Mouse (Mus musculus): Measurements from ENCODE around the gene Nol3. TPM values are rescaled to one million over a fixed set of nuclear protein-coding genes. Genes with fewer than 3 reads are reported as not detected.

The Nol3 gene
- total and polyA plus RNA-seq, 3 experiments, result 0.63 to 0.89 TPM; not detected in 1

- H3K4me1 ChIP-seq (ENCODE audit: control insufficient read depth in 1 of 2, insufficient read depth in 2 of 2, low read length in 2 of 2), result peaks cover 8 to 16% of the 10 kb centered on the region in 2 experiments
- peaks cover 0 to 7% of the 10 kb centered on the region in 2 experiments; a peak in 2 of 4 replicates for H3K36me3 ChIP-seq (ENCODE audit: control insufficient read depth in 1 of 2, insufficient read depth in 2 of 2, low read length in 2 of 2)
- H3K27ac ChIP-seq (ENCODE audit: control insufficient read depth, low read depth, low read length), result no peak overlapping the region
- no peaks in the 10 kb centered on the region for H3K27me3 ChIP-seq (ENCODE audit: control insufficient read depth in 1 of 2, insufficient read depth in 2 of 2, low read length in 2 of 2)
- H3K9me3 ChIP-seq (replicated peaks; ENCODE audit: insufficient read depth, low read length), result no peaks in the 10 kb centered on the region
- H3K79me2 ChIP-seq (ENCODE audit: control insufficient read depth, insufficient read depth, low read length, poor library complexity), result no peaks in the 10 kb centered on the region
- no peak for DNase-seq (ENCODE audit: low read depth, low spot score)
- H3K9ac ChIP-seq (ENCODE audit: control insufficient read depth, low read depth, low read length, poor library complexity, severe bottlenecking), result no peak overlapping the region
- TF ChIP-seq RCOR1 (IDR thresholded peaks at IDR 0.05; ENCODE audit: low read depth, low read length), result no peak
- TF ChIP-seq BHLHE40 (IDR thresholded peaks at IDR 0.05; ENCODE audit: borderline replicate concordance, low read depth, low read length), result no peak
- no peak for TF ChIP-seq ZC3H11A (IDR thresholded peaks at IDR 0.05; ENCODE audit: low read depth, low read length)
- no peak for TF ChIP-seq ZNF384 (IDR thresholded peaks at IDR 0.05; ENCODE audit: low read depth, low read length)
- TF ChIP-seq EP300 (IDR thresholded peaks at IDR 0.05; ENCODE audit: low read depth in 1 of 2, low read length in 2 of 2), result no peak
- no peak for TF ChIP-seq ELF1 (IDR thresholded peaks at IDR 0.05; ENCODE audit: low read depth, low read length)
- no peak for TF ChIP-seq MXI1 (IDR thresholded peaks at IDR 0.05; ENCODE audit: low read depth, low read length)
- no peak for TF ChIP-seq NELFE (IDR thresholded peaks at IDR 0.05; ENCODE audit: low read depth, low read length)
- no peak overlapping the region for H3K4me3 ChIP-seq (ENCODE audit: control insufficient read depth in 1 of 2, insufficient read depth in 1 of 2, low read depth in 2 of 2, low read length in 2 of 2)
Measured at GRCm38 (mm10) chr8:105276292-105277120, 566 bp downstream of the Nol3 start.

GRCm38 (mm10) chr8:105278911-105279334, 3.0 kb downstream of the Nol3 start:
- Histone ChIP-seq H3K9ac (ENCODE audit: control insufficient read depth, low read depth, low read length, poor library complexity, severe bottlenecking) (peak overlapping the region; percentile 44), H3K9me3 (replicated peaks; ENCODE audit: insufficient read depth, low read length) (no peaks in the 10 kb centered on the region), H3K36me3 (ENCODE audit: control insufficient read depth in 1 of 2, insufficient read depth in 2 of 2, low read length in 2 of 2) (peaks cover 0 to 27% of the 10 kb centered on the region in 2 experiments; a peak in 2 of 4 replicates), H3K27ac (ENCODE audit: control insufficient read depth, low read depth, low read length) (0 out of 2 replicates have a peak overlapping the region, but pooled peaks have one; percentile 13), H3K79me2 (ENCODE audit: control insufficient read depth, insufficient read depth, low read length, poor library complexity) (no peaks in the 10 kb centered on the region), H3K4me3 (ENCODE audit: control insufficient read depth in 1 of 2, insufficient read depth in 1 of 2, low read depth in 2 of 2, low read length in 2 of 2) (peak overlapping the region; percentile 40 to 49), H3K4me1 (ENCODE audit: control insufficient read depth in 1 of 2, insufficient read depth in 2 of 2, low read length in 2 of 2) (peaks cover 12 to 38% of the 10 kb centered on the region in 2 experiments), H3K27me3 (ENCODE audit: control insufficient read depth in 1 of 2, insufficient read depth in 2 of 2, low read length in 2 of 2) (no peaks in the 10 kb centered on the region)
- DNase-seq (ENCODE audit: low read depth, low spot score), result peak; percentile 91
- no peak for TF ChIP-seq GABPA (IDR thresholded peaks at IDR 0.05; ENCODE audit: low read depth, low read length)
- no peak for TF ChIP-seq SMC3 (IDR thresholded peaks at IDR 0.05; ENCODE audit: low read depth, low read length)
- peak; percentile 93 for TF ChIP-seq MAX (IDR thresholded peaks at IDR 0.05; ENCODE audit: low read length)
- no peak for TF ChIP-seq GATA1 (IDR thresholded peaks at IDR 0.05; ENCODE audit: low read depth, low read length)
- TF ChIP-seq CTCF (IDR thresholded peaks at IDR 0.05 in 2 of 3, conservative IDR thresholded peaks at IDR 0.05 in 1 of 3; ENCODE audit: control insufficient read depth in 1 of 3, insufficient read depth in 1 of 3, low read depth in 2 of 3, low read length in 3 of 3, poor library complexity in 1 of 3, severe bottlenecking in 1 of 3), result peak in 2 of 3 experiments; percentile 34 to 37; a peak in 4 of 6 replicates
- peak; percentile 81 for TF ChIP-seq NRF1 (IDR thresholded peaks at IDR 0.05; ENCODE audit: insufficient read depth, low read depth, low read length, poor library complexity, severe bottlenecking)
- TF ChIP-seq CHD1 (IDR thresholded peaks at IDR 0.05; ENCODE audit: low read depth, low read length), result no peak
- peak in 1 of 2 experiments; percentile 72; a peak in 2 of 4 replicates for TF ChIP-seq POLR2A (IDR thresholded peaks at IDR 0.05; ENCODE audit: control insufficient read depth in 1 of 2, insufficient read depth in 1 of 2, low read depth in 1 of 2, low read length in 2 of 2, poor library complexity in 1 of 2)
- TF ChIP-seq HCFC1 (IDR thresholded peaks at IDR 0.05; ENCODE audit: low read depth, low read length), result peak; percentile 39; the same call in 1 of the 2 replicates
- peak; percentile 85 for TF ChIP-seq SIN3A (IDR thresholded peaks at IDR 0.05; ENCODE audit: low read length)
- 0 out of 2 replicates have a peak, but pooled peaks have one; percentile 48 for TF ChIP-seq POLR2AphosphoS2 (IDR thresholded peaks at IDR 0.05; ENCODE audit: low read length)
- no peak for TF ChIP-seq ZKSCAN1 (IDR thresholded peaks at IDR 0.05; ENCODE audit: low read depth, low read length)
- peak; percentile 32; the same call in 1 of the 2 replicates for TF ChIP-seq NELFE (IDR thresholded peaks at IDR 0.05; ENCODE audit: low read depth, low read length)
- peak; percentile 94 for TF ChIP-seq MXI1 (IDR thresholded peaks at IDR 0.05; ENCODE audit: low read depth, low read length)
- 0 out of 4 replicates have a peak, but pooled peaks of 1 of the 2 experiments have one; percentile 26 for TF ChIP-seq USF2 (IDR thresholded peaks at IDR 0.05; ENCODE audit: borderline replicate concordance in 1 of 2, insufficient read depth in 1 of 2, low read depth in 1 of 2, low read length in 2 of 2)
- peak; percentile 75; the same call in 1 of the 2 replicates for TF ChIP-seq BHLHE40 (IDR thresholded peaks at IDR 0.05; ENCODE audit: borderline replicate concordance, low read depth, low read length)
- TF ChIP-seq RCOR1 (IDR thresholded peaks at IDR 0.05; ENCODE audit: low read depth, low read length), result no peak
- peak; percentile 23; the same call in 1 of the 2 replicates for TF ChIP-seq ETS1 (IDR thresholded peaks at IDR 0.05; ENCODE audit: low read depth, low read length)
- peak; percentile 89 for TF ChIP-seq USF1 (IDR thresholded peaks at IDR 0.05; ENCODE audit: low read depth, low read length)
- TF ChIP-seq MYC (IDR thresholded peaks at IDR 0.05; ENCODE audit: low read depth, low read length), result peak; percentile 83; the same call in 1 of the 2 replicates
